Mouse (Mus musculus): ENCODE data around the gene Rprd1b.

DNA sequence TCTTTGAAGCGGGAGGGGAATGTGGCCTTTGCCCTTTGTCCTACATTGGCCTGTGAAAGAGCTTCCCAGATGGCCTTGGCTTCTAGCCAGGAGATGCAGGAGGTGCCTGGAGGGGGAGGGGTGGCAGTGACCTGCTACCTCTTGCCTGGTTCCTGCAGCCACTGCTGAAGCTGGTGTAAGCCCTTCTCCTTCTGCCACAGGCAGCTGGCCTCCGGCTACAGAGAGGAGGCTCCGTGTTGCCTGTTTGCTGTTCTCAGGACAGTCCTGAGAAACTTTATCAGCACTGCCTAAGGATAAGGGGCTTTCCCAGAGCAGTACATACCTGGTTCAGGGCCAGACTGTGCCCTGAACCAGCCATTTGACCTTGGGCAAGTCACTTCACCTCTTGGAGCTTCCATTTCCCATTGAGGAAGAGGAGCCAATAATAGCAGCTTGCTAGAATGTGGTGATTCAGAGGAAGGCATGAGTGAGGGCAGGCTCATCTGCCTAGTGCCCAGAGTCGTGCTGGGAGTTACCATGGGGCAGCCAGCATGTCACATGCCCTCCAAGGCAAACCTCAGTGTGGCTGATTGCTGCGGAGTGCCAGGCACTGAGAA, 102.2 kb downstream of the Rprd1b start:
- TF ChIP-seq POLR2A (IDR thresholded peaks at IDR 0.05; ENCODE audit: low read depth, low read length) (no peak), CTCF (IDR thresholded peaks at IDR 0.05; ENCODE audit: extremely low read depth, insufficient read depth, insufficient read length, insufficient replicate concordance) (no peak)

Measured in spleen, adult 2 months (tissue).